Mouse (Mus musculus) thymus, postnatal 4 days (tissue): ENCODE measurements around the gene Dlgap3.
A peak's percentile ranks its signal among the peaks of the same experiment; 100 is the strongest.

Source experiments
- DNase-seq: peaks from one replicate; pipeline ENCODE4 v3.0.0; 2021

Dlgap3 gene

DNA sequence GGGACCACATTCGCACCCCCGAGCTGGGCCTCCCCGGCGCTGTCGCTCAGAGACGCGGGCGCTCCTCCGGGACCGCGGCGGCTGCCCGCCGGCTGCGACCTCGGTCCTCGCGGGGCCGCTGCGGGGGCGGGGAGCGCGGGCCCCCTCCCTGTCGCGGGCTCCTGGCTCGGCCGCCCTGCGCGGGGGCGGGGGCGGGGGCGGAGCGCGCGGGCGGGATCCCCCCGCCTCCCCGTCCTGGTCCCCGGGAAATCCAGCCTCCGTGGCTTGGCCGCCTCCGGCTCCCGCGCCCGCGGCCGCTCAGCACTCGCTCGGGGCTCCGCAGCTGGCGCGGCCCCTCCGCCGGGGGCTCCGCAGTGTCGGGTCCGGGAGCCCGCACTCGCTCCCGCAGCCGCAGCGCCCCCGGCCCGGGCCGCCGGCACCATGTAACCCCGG lies at the start of gene Dlgap3:
Gene Dlgap3 (plus strand): TSS at position 291 of the 432 bp plus-strand sequence.
- DNase-seq = peak; percentile 42

DNA sequence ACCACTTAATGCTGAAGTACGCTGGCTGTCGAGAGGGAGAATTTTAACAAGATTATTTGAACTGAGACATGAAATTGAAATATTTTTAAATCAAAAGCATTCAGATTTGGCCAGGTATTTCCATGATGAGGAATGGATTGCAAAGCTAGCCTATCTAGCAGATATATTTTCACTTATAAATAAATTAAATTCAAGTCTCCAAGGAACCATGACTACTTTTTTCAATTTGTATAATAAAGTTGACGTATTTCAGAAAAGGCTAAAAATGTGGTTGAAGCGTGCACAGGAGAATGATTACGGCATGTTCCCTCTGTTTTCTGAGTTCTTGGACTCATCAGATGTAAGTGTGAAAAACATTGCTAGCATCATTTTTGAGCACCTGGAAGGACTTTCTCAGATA lies 45.6 kb upstream of the Dlgap3 start, which contains the start of gene Tmem35b:
Gene Tmem35b (plus strand): TSS at position 301 of the 400 bp plus-strand sequence.
- no peak for DNase-seq

DNA sequence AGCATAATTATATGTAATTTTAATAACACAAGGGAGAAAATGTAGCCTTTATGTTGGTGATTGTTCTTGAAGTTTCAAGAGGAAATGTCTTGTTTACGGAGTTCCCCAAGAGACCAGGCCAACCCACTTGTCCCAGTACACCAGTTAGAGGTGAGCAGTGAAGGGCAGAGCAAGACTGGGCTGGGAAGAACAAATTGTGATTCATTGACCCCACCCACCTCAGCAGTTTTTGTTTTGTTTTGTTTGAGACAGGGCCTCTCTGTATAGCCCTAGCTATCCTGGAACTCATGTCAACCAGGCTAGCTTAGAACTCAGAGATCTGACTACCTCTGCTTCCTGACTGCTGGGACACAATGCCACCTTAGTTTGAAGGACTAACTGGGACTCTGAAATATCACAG lies 44.7 kb upstream of the Dlgap3 start:
- DNase-seq = no peak

DNA sequence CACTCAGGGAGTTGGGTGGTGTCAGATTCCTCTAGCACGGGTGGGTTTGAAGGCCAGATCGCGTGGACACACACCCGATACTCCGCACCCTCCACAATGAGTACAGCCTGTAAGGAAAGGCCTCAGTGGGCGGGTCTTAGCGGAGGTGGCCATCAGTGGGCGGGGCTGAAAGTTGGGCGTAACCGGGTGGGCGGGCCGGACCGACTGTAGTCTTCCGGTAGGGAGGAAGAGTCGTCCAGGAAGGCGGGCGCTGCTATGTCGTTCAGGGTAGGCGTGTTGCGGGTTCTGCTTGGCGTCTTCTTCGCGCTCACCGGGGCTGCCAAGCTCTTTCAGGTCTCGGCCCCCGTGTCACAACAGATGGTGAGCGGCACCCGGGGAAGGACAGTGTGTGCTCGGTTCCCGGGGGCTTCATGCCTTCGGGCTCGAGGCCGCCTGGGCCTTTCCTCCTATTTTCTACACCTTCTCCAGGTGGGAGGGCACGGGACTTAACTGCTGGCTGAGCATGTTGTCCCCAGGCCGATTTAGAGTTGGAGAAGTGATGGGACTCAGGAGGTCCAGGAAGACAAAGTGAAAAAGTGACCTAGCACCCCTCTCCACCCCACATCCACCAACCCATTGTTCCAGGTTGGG lies 43.1 kb upstream of the Dlgap3 start:
- peak; percentile 95 for DNase-seq

DNA sequence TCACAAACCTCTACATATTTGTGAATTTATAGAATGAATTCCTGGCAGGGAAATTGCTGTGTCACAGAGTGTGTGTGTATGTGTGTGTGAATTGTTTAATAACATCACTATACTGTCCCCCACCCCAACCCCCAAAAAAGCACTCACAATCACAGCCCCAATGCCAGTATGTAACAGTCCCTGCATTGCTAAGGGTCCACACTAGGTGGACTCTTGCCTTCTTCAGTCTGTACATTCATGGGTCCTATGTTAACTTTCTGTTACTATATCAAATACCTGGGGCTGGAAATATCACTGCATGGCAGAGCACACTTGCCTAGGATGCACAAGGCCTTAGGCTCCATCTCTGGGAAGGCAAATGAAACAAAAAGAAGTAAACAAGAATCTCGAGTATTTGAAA lies 34.3 kb upstream of the Dlgap3 start:
- DNase-seq = no peak

DNA sequence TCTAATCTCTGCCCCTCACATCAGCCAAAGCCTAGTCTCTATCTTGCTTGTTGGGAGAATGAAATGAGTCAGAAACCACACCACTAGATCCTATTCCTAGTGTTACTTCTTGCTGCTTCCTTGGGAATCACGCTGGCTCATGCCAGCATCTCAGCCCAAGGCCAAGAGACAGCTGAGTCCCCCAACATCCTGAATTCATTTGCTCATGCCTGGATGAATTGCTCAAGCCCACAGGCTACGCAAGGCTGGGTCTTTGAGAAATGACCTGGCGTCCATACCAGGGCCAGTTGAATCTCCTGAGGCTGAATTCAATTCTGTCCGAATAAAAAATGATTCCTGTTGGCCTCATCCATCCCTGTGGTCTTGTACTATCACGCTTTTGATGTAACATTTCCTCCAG lies 31.4 kb upstream of the Dlgap3 start:
- DNase-seq = no peak

DNA sequence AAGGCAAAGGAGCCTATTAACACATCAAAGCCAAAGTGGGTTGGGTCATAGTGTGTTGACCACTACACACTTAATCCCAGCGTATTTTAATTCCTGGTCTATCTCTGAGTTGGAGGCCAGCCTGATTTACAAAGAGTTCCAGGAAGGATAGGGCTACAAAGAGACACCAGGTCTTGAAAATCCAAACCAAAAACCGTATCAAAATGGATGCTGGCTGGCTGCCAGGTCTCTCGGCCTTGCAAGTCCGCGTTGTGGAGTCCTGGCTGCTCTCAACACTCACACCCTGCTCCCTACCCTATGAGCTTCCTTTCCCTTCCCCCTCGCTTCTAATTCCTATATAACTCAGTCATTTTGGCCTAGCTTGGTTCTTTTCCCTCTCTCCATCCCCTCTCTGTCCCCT lies 30.5 kb upstream of the Dlgap3 start:
- DNase-seq = no peak

DNA sequence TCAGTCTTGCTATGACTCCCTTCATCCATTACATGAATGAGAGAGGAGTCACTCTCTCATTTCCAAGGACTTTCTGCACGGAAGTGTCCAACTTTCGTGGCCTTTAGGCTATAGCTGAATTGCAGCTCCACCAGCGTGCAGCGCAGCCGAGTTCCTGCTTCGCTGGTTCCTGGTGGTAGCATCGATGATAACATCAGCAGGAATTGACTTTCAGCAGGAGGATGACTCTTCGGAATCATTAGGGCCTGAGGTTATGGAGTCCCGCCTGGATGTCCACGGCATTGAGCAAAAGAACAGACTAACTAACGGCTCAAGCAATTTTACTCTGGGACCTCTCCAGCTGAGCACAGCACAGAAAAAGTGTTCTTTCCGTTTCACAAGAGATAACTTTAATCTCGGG lies 19.0 kb upstream of the Dlgap3 start:
- DNase-seq = no peak

DNA sequence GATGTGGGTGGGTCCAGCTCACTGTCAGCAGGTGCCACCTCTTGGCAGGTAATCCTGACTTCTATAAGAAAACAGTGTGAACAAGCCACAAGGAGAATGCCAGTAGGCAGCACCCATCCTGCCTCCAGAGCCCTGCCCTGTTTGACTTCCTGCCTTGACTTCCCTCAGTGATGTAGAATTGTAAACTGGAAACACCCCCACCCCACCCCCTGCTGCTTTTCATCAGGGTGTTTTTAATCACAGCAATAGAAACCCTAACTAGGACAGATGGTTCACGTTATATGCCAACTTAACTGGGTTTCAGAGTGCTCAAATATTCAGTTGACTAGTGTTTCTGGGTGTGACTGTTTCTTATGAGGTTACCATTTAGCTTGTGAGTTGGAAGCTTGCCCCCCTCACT lies 15.7 kb upstream of the Dlgap3 start:
- no peak for DNase-seq

DNA sequence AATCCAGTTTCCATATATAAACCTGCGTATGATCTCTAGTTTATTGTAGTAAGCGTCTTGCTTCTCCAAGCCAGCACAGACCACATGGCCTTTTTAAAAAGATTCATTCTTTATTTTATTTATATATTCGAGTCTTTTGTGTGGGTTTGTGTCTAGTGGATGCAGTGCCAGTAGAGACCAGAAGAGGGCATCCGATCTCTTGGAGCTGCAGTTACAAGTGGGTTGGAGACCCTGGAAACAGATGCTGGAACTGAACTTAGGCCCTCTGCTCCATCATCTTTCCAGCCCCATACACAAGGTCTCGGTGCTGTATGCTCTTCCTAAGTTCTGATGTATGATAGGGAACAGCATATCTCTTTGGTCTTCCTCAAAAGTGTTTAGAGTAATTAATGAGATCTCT lies 13.2 kb upstream of the Dlgap3 start:
- DNase-seq = peak; percentile 32

DNA sequence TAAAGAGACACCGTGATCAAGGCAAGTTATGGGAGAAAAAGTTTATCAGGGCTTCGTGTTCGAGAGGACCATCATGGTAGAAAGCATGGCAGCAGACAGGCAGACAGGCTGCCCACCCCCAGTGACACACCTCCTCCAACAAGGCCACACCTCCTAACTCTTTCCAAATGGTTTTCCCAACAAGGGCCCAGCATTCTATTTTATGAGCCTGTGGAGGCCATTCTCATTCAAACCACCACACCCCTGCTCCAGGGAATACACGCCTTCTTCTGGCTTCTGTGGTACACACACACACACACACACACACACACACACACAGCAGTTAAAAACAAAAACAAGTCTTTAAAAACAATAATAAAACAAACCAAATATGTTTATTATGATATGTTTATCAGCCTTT lies 11.3 kb upstream of the Dlgap3 start:
- DNase-seq = no peak

DNA sequence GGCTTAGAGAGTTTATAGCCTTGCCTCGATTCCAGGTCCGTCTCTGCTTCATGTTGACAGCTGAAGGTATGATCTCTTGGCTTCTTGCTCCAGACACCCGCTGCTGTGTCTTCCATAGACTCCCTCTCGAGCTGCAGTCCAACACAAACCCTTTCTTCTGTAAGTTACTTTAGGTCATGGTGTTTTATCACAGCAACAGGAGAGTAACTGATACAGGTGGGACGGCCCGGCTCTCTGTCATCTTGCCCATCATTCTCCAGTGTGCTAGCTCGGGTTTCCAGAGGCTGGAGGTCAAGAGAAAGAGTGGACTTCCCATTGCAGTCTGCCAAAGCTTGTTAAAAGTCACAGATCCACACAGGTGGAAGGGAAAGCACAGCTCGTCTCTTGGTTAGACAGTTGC lies 5.1 kb upstream of the Dlgap3 start:
- DNase-seq = no peak

DNA sequence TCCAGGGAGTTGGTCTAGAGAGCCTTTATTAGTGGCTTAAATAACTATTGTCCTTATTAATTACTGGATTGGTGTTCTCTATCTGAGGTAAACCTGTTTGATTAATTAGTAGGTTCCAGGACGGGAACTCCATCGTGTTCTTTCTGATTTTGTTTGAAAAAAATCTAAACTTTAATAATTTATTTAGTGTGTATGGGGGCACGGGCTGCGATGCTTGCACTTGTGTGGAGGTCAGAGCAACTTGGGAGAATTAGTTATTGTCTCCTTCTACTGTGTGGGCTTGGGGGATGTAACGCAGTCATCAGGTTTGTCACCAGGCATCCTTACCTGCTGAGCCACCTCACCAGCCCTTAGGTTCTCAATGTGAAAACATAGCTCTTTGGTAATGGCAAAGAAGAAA lies 1.9 kb upstream of the Dlgap3 start:
- no peak for DNase-seq

DNA sequence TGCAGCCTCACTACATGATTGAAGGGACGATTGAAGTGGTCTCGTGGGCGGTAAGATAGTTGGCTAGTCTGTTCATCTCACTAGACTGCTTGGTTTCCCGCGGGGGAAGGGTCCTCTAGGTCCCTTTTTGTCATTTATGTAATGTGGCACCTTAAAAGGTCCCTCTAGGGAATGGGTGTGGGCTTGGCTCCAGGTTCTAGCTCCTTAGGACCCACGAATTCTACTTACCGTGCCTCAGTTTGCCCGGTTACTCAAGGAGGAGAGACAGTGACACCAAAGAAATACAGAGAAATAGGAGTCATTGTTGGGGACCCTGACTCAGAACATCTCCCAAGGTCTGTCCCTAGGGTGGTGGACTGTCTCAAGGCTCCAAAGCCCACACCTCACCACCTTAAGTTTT lies 1.3 kb upstream of the Dlgap3 start:
- no peak for DNase-seq

DNA sequence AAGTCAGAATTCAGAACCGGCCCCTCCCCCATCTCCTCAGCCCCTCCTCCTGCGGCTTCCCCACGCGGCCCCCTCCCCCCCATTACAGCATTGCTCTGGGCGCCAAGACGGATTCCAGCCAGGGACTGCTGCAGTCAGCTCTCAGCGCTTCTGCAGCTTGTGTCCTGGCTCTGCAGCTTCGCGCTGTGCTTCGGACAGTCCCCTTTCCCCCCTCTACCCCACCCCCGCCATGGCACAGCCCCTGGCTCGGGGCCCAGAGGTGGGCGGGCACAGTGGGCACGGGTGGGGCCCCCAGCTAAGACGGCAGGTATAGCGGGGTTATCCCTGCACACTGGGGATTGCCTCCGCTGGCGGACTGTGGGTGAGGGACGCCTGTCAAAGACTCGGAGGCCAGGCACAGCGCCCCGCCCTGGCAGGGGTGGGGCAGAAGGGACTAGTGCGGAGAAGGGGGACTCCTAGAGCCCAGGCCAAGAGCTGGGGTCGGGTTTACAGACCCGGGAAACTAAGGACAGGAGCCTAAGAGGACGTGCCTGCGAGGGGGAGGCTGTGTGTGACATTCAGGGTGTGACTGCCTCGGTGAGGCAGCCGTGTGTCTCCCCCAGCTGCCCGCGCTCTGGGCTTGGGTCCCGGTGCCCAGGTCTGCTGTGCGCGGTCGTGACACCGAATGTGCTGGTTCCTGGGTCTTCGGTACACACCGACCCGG lies 642 bp upstream of the Dlgap3 start:
- peak; percentile 41 for DNase-seq

DNA sequence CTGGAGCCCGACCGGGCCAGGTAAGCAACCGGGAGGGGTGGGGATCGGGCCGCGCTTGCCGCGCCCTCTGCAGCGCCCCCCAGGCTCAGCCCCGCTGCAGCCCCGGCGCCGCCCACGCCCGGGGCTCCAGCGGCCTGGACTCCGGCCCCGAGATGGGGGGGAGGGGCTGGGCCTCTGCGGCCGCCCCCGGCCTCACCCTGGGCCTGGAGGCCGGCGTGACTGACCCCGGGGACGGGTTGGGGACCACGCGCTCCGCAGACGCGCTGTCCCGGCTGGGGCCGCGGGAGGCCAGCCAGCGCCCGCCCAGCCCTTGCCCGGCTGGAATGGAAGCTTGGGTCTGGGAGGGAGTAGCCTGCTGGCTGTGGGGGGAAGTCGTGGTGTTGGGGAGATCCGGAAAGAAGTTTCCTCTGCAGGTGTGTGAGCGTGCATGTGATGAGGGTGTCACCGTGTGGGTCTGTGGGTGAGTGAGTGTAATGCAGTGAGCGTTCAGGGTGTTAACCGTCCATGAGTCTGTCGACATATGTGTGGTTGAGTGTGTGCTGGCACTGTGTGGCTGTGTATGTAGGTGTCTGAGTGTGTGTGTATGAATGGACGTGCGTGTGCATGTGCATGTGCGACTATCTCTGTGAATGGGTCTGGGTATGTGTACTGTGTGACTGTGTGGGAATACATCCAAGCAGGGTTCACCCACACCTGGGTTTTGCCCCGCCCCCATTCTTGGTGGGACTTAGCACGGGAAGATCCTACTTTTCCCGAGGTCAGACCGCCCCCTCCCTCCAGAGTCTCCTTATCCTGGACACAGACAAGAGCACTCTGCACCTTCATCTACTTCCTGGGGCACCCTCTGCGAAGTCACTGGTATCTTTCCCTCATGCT lies 580 bp downstream of the Dlgap3 start:
- no peak for DNase-seq

DNA sequence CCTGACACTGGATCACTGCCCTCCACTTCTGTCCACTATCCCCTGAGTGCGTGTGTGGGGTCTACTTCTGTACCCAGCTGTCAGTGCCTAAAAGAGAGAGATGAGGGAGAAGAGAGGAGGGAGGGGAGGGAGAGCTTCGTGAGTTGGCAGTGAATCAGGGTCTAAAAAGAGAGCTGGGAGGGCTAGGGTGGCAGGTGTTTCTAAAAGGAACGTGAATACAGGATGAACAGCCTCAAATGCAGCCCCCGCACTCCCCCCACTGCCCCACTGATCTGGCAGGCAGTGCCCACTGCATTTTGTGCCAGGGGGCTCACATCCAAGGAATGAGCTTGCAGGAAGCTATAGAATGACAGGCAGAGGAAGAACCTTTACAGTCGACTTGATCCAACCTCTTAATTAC lies 1.9 kb downstream of the Dlgap3 start:
- no peak for DNase-seq

DNA sequence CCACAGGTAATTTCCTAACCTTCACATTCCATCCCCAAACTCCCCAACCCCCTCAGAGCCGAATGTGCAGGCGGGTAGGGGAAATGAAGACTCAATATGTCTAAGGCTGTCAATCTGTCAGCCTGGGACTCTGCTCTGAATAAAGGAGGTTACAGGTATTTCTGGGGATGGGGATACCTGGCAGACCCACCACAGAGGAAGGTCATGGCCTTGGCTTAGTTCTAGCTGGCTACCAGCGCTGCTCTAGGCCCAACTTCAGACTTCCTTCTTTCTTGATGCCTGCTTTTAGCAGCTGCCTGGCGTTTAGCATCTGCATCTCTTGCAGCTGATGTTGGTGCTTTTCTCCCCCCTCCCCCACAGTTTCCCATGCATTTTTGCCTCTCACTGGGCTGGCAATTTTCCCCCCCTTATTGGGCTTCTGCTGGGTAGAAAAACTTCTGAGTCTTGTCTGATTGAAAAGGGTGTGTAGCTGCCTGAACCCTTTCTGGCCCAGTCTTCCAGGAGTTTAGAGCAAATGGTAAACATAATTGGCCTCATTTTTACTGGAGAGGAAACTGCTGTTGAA lies 2.4 kb downstream of the Dlgap3 start:
- DNase-seq = no peak

DNA sequence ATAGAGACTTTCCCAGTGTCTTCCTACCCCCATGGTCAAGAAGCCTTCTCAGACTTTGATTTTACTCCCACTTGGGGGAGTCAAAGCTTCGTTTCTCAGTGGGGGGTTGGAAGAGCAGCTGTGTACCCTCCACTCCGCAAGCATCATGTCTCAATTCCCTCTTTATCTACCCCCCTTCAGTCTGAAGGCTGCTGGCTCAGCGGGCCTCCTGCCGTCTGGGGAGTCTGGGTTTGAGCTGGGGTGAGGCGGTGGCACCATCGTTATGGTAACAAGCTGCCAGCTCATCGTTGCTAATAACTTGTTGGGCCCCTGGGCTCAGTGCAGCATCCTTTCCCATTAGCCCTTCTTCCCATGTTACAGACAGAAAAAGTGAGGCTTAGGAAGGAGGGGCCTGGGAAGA lies 3.1 kb downstream of the Dlgap3 start:
- DNase-seq = no peak

DNA sequence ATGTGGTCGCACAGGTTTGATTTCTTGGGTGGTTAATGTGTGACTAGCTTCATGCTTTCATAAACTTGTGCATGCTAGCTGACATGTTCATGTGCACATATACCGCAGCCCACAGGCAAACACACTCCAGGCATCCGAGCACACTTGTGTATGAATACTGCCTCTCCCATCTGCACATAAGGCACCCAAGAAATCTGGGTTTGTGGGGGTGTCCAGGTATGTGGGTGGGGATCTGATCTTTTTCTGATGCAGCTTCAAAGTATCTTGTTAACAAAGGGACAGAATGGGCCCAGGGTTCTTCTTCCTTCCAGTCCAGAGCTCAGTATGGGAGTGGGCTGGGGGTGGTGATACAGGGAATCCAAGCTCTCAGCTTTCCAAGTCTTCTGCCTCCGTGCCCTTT lies 3.6 kb downstream of the Dlgap3 start:
- no peak for DNase-seq

DNA sequence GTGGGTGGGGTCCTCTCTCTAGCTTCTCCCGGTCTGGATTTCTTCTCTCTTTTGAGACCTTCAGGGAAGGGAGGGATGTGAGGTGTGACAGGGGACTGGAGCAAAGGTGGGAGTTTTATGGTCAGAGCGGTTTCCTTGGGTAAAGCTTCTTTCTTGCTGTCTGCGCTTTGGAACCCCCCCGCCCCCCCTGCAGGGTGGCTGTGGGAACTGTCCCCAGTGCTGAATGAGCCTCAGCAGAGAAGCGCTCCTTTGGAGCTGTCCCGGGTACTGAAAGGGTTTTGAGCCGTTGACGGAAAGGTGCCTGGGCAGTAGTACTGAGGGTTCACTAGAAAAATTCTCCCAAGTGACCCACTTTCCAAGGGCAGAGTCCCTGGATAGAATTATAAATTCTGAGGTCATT lies 4.5 kb downstream of the Dlgap3 start:
- DNase-seq = peak; percentile 70

DNA sequence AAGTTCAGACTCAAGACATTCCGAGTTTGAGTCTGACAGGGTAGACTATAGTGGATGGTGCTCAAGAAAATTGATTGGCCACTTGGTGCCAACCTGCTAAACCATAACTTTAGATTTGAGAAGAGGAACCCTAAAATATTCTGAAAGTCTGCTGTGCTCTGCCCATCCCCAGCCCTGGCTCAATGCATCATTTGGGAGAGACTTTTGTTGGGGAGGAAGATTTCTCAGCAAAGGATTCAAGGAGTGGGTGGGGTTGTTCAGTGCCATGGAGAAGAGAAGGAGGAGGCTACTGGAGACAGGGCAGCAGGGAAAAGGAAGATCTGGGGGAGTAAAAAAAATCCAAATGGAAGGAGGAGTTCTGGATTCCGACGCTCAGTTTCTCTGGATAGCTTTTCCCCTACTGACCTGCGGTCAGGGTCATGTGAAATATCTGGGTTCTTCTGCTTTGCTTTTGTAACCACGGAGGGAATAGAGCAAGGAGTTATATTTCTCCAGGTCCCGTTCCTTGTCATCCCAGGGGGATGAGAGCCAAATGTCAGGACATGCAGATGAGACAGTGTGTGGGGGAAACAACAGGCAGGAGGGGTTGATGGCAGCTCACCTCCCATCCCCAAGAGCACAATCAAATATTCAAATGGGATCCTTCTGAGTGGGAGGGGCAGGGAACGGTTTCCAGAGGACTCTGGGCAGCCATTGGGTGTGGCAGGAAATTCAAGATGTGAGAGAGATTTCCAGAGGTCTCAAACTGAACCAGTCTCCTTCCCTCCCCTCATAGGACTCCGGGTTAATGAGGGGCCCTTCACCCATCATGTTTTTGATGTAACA lies 5.3 kb downstream of the Dlgap3 start:
- no peak for DNase-seq

DNA sequence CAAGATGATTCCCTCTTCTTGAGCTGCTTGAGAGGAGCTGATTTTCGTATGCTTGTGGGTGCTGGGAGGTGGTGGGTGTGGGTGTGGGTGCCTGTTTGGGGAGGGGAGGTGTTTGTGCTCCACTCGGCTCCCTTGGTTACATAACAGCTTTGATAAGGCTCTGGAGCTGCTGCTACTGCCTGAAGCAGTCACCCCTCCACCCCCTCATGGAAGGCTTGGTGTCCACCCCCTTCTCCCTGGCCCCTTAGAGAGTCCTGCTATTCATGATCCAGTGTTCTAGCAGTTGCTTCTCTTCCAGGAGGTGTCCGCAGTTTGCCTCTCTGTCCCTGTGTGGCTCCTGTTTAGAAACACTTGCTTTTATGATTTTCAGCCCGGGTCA lies 5.9 kb downstream of the Dlgap3 start:
- DNase-seq = no peak
